Mouse (Mus musculus) liver, adult (tissue): ENCODE results near the gene Pla2g3.

Experiments used
- GATA4 ChIP-seq: IDR thresholded peaks from 2 replicates; pipeline ENCODE4 v1.6.1; 2014; ENCODE audit warnings: mild to moderate bottlenecking, low read length; ENCODE audit not compliant: insufficient replicate concordance

The Pla2g3 gene

GRCm38 (mm10) chr11:3535406-3535986 is 47.4 kb downstream of the Pla2g3 start:
- no peak; the same call in 1 of the 2 replicates for TF ChIP-seq GATA4

- TF ChIP-seq GATA4: no peak
Observed at GRCm38 (mm10) chr11:3536082-3536481, 48.0 kb downstream of the Pla2g3 start.

DNA sequence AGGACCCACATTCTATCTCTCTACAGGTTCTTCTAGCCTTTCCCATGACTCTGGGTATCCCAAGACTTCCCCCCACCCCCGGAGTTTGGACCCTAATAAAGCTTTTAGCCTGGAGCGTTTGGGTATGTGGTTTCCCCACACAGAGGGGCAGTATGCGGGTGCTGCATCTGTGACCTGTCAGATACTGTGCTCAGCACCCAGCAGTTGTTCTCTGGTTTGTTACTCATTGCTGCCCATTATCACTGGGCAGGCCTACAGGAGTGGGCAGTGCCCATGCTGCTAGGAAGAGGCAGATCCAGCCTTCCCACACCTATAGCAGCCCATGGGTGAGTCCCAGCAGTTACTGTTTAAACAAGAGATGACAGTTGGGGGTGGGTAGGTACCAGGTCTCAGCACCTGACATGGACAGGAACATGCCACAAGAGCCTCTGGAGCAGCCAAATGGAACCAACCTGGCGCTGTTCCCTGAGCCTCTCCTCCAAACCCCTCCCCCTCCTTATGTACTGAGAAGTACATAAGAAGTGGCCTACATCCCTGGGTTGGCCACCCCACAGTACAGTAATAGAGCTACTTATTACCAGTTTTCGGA is 48.8 kb downstream of the Pla2g3 start:
- no peak for TF ChIP-seq GATA4

DNA sequence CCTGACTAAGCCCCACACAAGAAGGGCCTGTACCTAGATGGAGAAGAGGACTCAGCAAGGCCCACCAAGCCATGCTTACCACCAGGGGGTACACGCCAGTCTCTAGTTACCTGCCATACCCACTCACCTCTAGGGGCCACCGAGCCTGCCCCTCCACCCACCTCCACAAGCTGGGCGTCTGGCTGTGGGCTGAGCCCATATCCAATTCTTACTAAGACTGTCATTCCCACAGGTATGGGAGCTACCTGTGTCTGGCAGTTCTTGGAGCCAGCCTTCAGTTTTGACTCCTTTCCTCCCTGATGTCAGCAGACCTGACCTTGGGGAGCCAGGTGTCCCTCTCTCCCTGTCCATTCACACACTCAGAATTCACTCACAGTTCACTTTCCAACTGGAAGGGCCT is 49.6 kb downstream of the Pla2g3 start:
- no peak for TF ChIP-seq GATA4

DNA sequence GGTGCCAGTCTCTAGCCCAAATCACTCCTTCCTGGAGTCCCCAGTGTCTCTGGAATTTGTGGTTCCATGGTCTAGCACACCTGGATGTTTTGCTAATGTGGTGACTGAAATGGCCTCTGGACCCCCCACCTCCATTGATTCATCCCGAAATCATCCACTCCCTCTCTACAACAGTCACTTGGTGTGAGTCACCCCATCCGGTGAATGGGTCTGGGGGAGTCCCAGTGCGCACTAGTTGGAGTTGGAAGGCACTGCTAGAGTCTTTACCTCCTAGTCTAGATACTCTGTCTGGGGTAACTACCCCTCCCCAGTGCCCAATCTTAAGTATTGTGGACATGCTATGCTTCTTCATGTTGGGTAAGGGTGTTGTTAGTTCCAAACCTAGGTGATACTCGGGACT is 50.3 kb downstream of the Pla2g3 start:
- no peak for TF ChIP-seq GATA4

- no peak; the same call in 1 of the 2 replicates for TF ChIP-seq GATA4
Observed at GRCm38 (mm10) chr11:3539111-3539825, 51.2 kb downstream of the Pla2g3 start.

DNA sequence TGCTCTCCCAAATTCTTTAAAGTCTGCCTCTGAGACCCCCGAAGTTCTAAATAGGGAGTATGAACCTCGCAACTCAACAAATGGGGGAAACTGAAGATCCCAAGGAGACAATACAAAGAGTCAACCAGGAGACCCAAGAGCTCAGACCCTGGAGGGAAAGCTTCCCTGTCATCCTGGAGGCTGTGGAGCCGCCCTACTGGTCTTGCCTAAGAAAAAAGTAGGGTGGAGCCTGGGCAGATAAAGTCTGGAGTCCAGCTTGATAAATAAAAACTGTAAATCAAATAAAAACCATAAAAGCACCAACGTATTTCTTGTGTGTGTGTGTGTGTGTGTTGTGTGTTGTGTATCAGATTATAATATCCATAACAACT is 51.7 kb downstream of the Pla2g3 start:
- TF ChIP-seq GATA4: no peak

- TF ChIP-seq GATA4: no peak
Observed at GRCm38 (mm10) chr11:3540451-3541085, 52.5 kb downstream of the Pla2g3 start, which contains the start of gene Smtn. Gene Smtn, minus strand, starts transcription at chr11:3540612.

DNA sequence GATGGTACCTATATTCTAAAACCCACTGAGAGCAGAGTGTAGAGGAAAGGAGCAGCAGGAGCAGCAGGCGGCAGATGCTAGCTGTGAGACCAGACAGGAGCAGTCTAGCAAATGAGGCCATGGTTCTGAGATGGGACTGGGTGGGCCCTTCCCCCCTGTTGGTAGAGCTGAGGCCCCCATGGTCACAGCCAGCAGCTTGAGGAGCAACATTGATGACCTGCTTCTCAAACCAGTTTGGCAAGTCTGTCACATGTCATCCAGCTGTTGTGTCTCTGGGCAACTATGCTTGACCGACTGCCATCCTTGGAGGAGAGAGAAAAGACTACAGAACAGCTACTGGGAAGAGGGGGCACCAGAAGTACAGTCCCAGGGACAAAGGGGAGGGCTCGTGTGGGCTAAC is 53.8 kb downstream of the Pla2g3 start:
- TF ChIP-seq GATA4: no peak

- TF ChIP-seq GATA4: no peak
Observed at GRCm38 (mm10) chr11:3543001-3543400, 54.9 kb downstream of the Pla2g3 start.

- no peak for TF ChIP-seq GATA4
Observed at GRCm38 (mm10) chr11:3544409-3544808, 56.3 kb downstream of the Pla2g3 start.

DNA sequence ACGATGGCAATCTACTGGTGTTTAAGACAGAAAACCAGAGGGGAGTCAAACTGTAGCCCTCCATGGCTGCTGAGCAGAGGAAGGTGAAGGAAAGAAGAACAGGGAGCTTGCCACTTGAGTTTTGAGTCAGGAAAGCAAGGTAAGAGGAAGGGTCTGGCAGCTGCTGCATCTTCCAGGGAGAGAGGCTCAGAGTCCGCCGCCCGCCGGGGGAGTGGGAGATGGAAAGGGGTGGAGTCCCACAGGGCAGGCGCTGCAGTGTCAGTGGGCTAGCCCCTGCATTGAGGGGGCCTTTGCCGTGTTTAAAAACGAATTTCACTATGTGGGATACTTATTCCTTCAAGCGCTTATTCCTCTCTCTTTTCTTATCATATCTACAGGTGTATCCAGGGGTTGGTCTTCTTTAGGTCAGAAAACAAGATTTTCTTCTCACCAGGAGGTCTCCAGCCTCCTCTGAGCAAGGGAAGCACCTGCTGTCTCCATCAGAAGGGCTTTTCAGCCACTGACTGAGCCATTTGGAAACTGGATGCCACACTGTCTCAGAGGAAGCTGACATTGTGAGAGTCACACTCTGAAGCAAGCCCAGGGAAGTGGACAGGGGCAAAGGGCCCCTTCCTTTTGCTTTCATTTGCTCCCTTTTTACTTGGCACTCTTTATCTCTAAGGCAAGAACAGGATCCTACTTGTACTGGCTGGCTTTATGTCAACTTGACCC is 57.6 kb downstream of the Pla2g3 start:
- no peak for TF ChIP-seq GATA4

GRCm38 (mm10) chr11:3546242-3546562 is 58.1 kb downstream of the Pla2g3 start:
- no peak for TF ChIP-seq GATA4

DNA sequence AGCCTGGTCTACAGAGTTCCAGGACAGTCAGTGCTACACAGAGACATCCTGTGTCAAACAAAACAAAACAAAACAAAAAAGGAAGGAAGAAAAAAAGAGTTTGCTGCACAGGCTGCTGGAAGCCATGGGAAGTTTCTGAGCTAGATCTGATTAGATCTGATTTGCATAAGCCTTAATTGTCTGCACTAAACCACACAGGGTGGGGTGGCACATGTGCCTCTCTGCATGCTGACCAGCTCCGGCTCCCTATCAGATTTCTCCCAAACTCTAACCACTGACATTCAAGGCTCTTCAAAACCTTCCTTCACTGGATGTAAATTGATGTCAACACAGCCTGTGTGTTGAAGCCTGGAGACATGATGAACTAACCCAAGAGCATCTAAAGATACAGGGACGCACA is 59.0 kb downstream of the Pla2g3 start:
- no peak for TF ChIP-seq GATA4

DNA sequence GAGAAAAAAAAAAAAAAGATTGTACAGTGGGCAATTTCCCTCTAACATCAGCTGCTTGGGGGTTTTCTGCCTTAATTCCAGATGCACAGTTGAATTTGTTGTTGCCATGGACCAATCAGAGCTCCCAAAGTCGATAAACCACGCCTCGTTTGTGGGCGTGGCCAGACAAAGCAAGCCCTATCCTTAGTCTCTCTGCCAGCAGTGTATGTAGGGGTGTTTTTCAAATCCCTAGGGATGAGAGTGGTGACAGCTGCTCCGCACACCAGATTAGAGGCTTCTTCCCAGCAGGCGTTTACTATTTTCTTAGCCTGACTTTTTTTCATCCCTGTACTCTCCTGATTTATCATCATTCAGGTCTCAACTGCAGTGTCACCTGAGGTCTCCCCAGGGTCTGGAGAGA is 59.9 kb downstream of the Pla2g3 start:
- no peak for TF ChIP-seq GATA4
